8 mouse cellular contexts compared by ENCODE assay signal in genomic region chr17:46383294-46384060, GRCm38 (mm10). TPM values are rescaled to one million over a fixed set of nuclear protein-coding genes. Genes with fewer than 3 reads are reported as not detected.
DNase-seq lines count a peak whose midpoint lies in the region; ATAC-seq lines count a peak whose summit lies in the region.

TSS of gene Zfp318 (plus strand) at chr17:46383731.

- WGBS in hindbrain, embryonic 11.5 days: under 1% methylated on average over 48 of the region's 105 CpGs

- peaks cover 7% of the 10 kb centered on the region for H3K4me1 ChIP-seq in hindbrain, embryonic 11.5 days (replicated peaks; ENCODE audit: control insufficient read depth, insufficient read depth, low read length)

- H3K9me3 ChIP-seq in hindbrain, embryonic 11.5 days (ENCODE audit: control insufficient read depth, low read length): no peaks in the 10 kb centered on the region

- peak within 1 kb of the TSS; percentile 92 for H3K9ac ChIP-seq in hindbrain, embryonic 11.5 days (ENCODE audit: low read depth, low read length)

- H3K27me3 ChIP-seq in hindbrain, embryonic 11.5 days (ENCODE audit: control insufficient read depth, insufficient read depth, low read length): no peaks in the 10 kb centered on the region

- H3K4me3 ChIP-seq in hindbrain, embryonic 11.5 days (ENCODE audit: low read depth, low read length): peak within 1 kb of the TSS; percentile 91

- ATAC-seq in hindbrain, embryonic 11.5 days (ENCODE audit: low FRiP score): peak; percentile 97

- 0 out of 2 replicates have a peak, but pooled peaks cover 2% of the 10 kb centered on the region for H3K36me3 ChIP-seq in hindbrain, embryonic 11.5 days (ENCODE audit: control insufficient read depth, insufficient read depth, low read length)

- peak within 1 kb of the TSS; percentile 95 for H3K27ac ChIP-seq in hindbrain, embryonic 11.5 days (ENCODE audit: low read depth, low read length)

- peak; percentile 99 for DNase-seq in Muller cell, postnatal 12 days (ENCODE audit: inconsistent ontology term)
- peak; percentile 96 for DNase-seq in cerebellum, adult 9-11 months
- DNase-seq in frontal cortex, adult 2 months (ENCODE audit: extremely low spot score in 1 of 2, low spot score in 1 of 2): peak; percentile 95 to 97
- peak; percentile 98 for DNase-seq in hindbrain, embryonic 11.5 days (ENCODE audit: low spot score)
- peak; percentile 97 to 98 for DNase-seq in layer of hippocampus, postnatal 10 days (ENCODE audit: low spot score in 2 of 2)
- DNase-seq in lung, postnatal 10 days: peak; percentile 97
- DNase-seq in ovary, postnatal 36 days (ENCODE audit: low spot score): peak; percentile 99
- DNase-seq in thymus, postnatal 25 days: peak; percentile 100

- H3K4me2 ChIP-seq in hindbrain, embryonic 11.5 days (replicated peaks; ENCODE audit: low read depth, low read length): peak within 1 kb of the TSS; percentile 87

RNA-seq across cellular contexts. Expression of gene Zfp318, which starts in this region (rescaled TPM):
- 29.6 and 30.7 TPM in 2 replicates for polyA plus RNA-seq in frontal cortex, adult 2 months (2012; rRNA removed)
- polyA plus RNA-seq in hindbrain, embryonic 11.5 days (2014; fragmentation: Nextera tagmentation; extraction: Ambion mirVana): 16.5 and 20.7 TPM in 2 replicates
- total RNA-seq in layer of hippocampus, postnatal 10 days (2021): 10 to 100 TPM; 78.1 to 81.5 TPM

Comparison
In these comparisons a context has a peak if more than half of its experiments do, and no peak if none do; other contexts are left out.
1. Peak in every context shown above with its lines: DNase-seq, ATAC-seq, H3K4me3 ChIP-seq and H3K27ac ChIP-seq.